In the genomic region with DNA sequence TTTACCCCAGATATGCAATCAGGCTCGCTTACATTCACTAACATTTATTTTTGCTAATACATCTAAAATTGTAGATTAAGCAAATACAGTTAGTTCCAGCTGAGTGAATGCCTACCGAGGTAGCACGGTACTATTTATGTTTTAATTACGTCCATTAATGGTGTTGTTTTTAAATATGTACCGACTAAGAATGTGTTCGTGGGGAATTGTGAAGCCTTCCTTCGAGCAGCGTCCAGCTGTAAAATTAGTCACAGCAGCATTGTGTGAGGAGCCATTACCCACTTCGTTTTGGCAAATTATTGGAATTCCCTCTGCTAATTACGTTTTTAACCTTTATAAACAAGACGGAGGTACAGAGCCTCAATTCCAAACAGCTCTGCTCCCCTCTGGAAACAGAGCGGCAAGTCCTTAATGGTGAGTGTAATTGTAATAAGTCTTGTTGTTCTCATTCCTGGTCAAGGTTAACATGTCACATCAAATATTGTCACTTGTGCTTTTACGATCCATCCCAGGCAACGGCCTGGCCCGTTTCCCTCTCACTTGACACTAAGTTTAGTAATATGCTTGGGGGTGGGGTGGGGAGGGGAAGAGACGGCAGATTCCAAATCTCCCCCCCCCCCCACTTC, we compare ENCODE assay signal across 14 mouse cellular contexts.
DNase-seq lines count a peak whose midpoint lies in the region; ATAC-seq and TF ChIP-seq lines count a peak whose summit lies in the region.
"Had no signal": no experiment of that assay in that cellular context is flagged by ENCODE, and none has a peak within 500 bp of the region (broad histone marks: within the 10 kb centered on the region; RNA-seq: fewer than 3 reads in every experiment).

No protein-coding gene starts in this region.

- H3K36me3 ChIP-seq in hindbrain, embryonic 12.5 days = no peaks in the 10 kb centered on the region
- H3K36me3 ChIP-seq in hindbrain, embryonic 10.5 days = no peaks in the 10 kb centered on the region
- no peaks in the 10 kb centered on the region for H3K36me3 ChIP-seq in forebrain, embryonic 15.5 days
- H3K36me3 ChIP-seq in midbrain, embryonic 16.5 days (ENCODE audit: control insufficient read depth, insufficient read depth, low read length) = no peaks in the 10 kb centered on the region
- H3K36me3 ChIP-seq: embryonic facial prominence, embryonic 12.5 days; midbrain, embryonic 12.5 days had no signal

- H3K9ac ChIP-seq in hindbrain, embryonic 12.5 days = no peak overlapping the region
- H3K9ac ChIP-seq in forebrain, embryonic 15.5 days (replicated peaks) = no peak overlapping the region
- no peak overlapping the region for H3K9ac ChIP-seq in midbrain, embryonic 16.5 days (ENCODE audit: low read depth, low read length)
- H3K9ac ChIP-seq: embryonic facial prominence, embryonic 12.5 days; midbrain, embryonic 12.5 days had no signal

- no peak for TF ChIP-seq POLR2A in brain, embryonic 14.5 days (IDR thresholded peaks at IDR 0.05; ENCODE audit: borderline replicate concordance, extremely low read depth, insufficient read depth, insufficient read length, poor library complexity, severe bottlenecking)

- no peak overlapping the region for H3K27ac ChIP-seq in hindbrain, embryonic 12.5 days
- no peak overlapping the region for H3K27ac ChIP-seq in hindbrain, embryonic 10.5 days
- no peak overlapping the region for H3K27ac ChIP-seq in forebrain, embryonic 15.5 days (replicated peaks)
- H3K27ac ChIP-seq in midbrain, embryonic 16.5 days (ENCODE audit: low read length) = 0 out of 2 replicates have a peak overlapping the region, but pooled peaks have one; percentile 25
- H3K27ac ChIP-seq: embryonic facial prominence, embryonic 12.5 days had no signal

- H3K9me3 ChIP-seq in hindbrain, embryonic 12.5 days (replicated peaks) = no peaks in the 10 kb centered on the region; the same call in 1 of the 2 replicates
- no peaks in the 10 kb centered on the region for H3K9me3 ChIP-seq in hindbrain, embryonic 10.5 days
- H3K9me3 ChIP-seq in forebrain, embryonic 15.5 days = no peaks in the 10 kb centered on the region
- no peaks in the 10 kb centered on the region for H3K9me3 ChIP-seq in midbrain, embryonic 16.5 days (replicated peaks; ENCODE audit: control insufficient read depth, low read length, poor library complexity, severe bottlenecking)
- H3K9me3 ChIP-seq: embryonic facial prominence, embryonic 12.5 days had no signal

- no peak for TF ChIP-seq CTCF in brain, embryonic 14.5 days (IDR thresholded peaks at IDR 0.05; ENCODE audit: borderline replicate concordance, extremely low read depth, insufficient read depth, insufficient read length)

- H3K4me3 ChIP-seq in hindbrain, embryonic 12.5 days = no peak overlapping the region
- no peak overlapping the region for H3K4me3 ChIP-seq in hindbrain, embryonic 10.5 days
- H3K4me3 ChIP-seq in forebrain, embryonic 15.5 days = no peak overlapping the region
- H3K4me3 ChIP-seq in midbrain, embryonic 16.5 days (ENCODE audit: low read depth, low read length) = no peak overlapping the region
- H3K4me3 ChIP-seq: embryonic facial prominence, embryonic 12.5 days; midbrain, embryonic 12.5 days had no signal

- no peaks in the 10 kb centered on the region for H3K27me3 ChIP-seq in hindbrain, embryonic 12.5 days
- H3K27me3 ChIP-seq in hindbrain, embryonic 10.5 days (ENCODE audit: insufficient read depth, poor library complexity, severe bottlenecking) = peaks cover 5% of the 10 kb centered on the region; the same call in 1 of the 2 replicates
- peaks cover 22% of the 10 kb centered on the region; the same call in 1 of the 2 replicates for H3K27me3 ChIP-seq in forebrain, embryonic 15.5 days
- no peaks in the 10 kb centered on the region for H3K27me3 ChIP-seq in midbrain, embryonic 16.5 days (ENCODE audit: control insufficient read depth, insufficient read depth, low read depth, low read length)

- H3K4me2 ChIP-seq in hindbrain, embryonic 12.5 days (replicated peaks) = peak overlapping the region; percentile 11; the same call in 1 of the 2 replicates
- H3K4me2 ChIP-seq in forebrain, embryonic 15.5 days (replicated peaks) = peak overlapping the region; percentile 25
- H3K4me2 ChIP-seq in midbrain, embryonic 16.5 days (ENCODE audit: low read length) = peak overlapping the region; percentile 49
- H3K4me2 ChIP-seq: embryonic facial prominence, embryonic 12.5 days had no signal

- WGBS in hindbrain, embryonic 12.5 days = 57% methylated on average over 16 of the region's 16 CpGs
- 76% methylated on average over 16 of the region's 16 CpGs for WGBS in hindbrain, embryonic 10.5 days
- 10% methylated on average over 16 of the region's 16 CpGs for WGBS in forebrain, embryonic 15.5 days
- 34% methylated on average over 16 of the region's 16 CpGs for WGBS in midbrain, embryonic 16.5 days

- H3K4me1 ChIP-seq in hindbrain, embryonic 12.5 days = peaks cover 12% of the 10 kb centered on the region
- no peaks in the 10 kb centered on the region for H3K4me1 ChIP-seq in hindbrain, embryonic 10.5 days (replicated peaks)
- H3K4me1 ChIP-seq in forebrain, embryonic 15.5 days = peaks cover 31% of the 10 kb centered on the region
- H3K4me1 ChIP-seq in midbrain, embryonic 16.5 days (ENCODE audit: control insufficient read depth, insufficient read depth, low read length) = peaks cover 12% of the 10 kb centered on the region

- no peak for DNase-seq in hindbrain, embryonic 10.5 days (ENCODE audit: low spot score)
- DNase-seq in brain, embryonic 14.5 days (ENCODE audit: low read depth) = peak; percentile 76
- no peak for DNase-seq in thymus, postnatal 25 days
- no peak for DNase-seq in c-Kit-positive CD71-positive TER-119-positive erythroid progenitor cells, embryonic 14.5 days (ENCODE audit: low spot score)
- DNase-seq: cerebellum, adult 9-10 months; kidney, postnatal 10 days; liver; right cerebral cortex, postnatal 4 days had no signal

- ATAC-seq in hindbrain, embryonic 12.5 days (ENCODE audit: low FRiP score) = peak; percentile 53; the same call in 1 of the 2 replicates
- 0 out of 2 replicates have a peak, but pooled peaks have one; percentile 43 for ATAC-seq in forebrain, embryonic 15.5 days (replicated peaks)
- no peak for ATAC-seq in midbrain, embryonic 16.5 days
- ATAC-seq: CD4-positive, CD25-positive, alpha-beta regulatory T cell, adult 4 months had no signal
